Mouse (Mus musculus) liver, embryonic 14.5 days (tissue): ENCODE measurements around the gene Mta1.

ENCODE experiments used
- CTCF ChIP-seq: IDR thresholded peaks from 2 replicates; pipeline ENCODE4 v1.5.1; 2016; ENCODE audit warnings: antibody characterized with exemption, low read depth, control low read depth
- EP300 ChIP-seq: IDR thresholded peaks from 2 replicates; pipeline ENCODE4 v1.6.1; 2016; ENCODE audit warnings: antibody characterized with exemption, low read depth

DNA sequence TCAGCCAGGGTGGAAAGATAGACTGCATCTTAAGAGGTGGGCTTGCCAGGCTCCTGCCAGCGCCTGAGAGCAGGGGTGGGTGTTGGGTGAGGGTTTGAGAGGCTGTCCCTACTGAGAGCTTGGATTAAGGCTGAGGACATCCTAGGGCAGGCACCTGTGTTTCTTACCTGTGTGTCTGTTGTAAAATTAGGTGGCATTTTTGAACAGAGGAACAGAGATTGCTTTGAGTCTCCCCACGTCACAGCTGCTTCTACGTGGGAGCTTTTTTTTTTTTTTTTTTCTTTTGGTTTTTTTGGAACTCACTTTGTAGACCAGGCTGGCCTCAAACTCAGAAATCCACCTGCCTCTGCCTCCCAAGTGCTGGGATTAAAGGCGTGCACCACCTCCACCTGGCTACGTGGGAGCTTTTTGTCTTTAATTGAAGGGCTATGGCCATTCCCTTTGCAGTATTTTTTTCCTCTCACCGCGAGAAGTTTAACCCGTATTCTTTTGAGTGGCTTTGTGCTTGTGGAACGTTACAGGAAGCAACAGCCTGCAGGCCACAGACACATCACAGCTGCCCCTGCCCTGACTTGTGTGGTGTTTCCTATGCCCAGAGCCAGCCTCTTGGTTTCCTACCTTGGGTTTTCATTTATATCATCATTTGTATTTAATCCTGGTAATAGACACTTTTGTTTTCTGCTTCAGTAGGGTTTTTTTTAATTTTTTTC, 3.3 kb downstream of the Mta1 start:
- TF ChIP-seq CTCF (no peak), EP300 (no peak)
